Mouse (Mus musculus) mouse embryonic stem cell (cell line): ENCODE data around the gene Ica1.

Source experiments
- in situ Hi-C, 2 experiments: fragments of 300-500 bp; cut with MboI; formaldehyde crosslinking; loops; 1 replicate in 1 of 2; 3 replicates in 1 of 2; pipeline ENCODE4 v1.14.3; 2019 to 2020; ENCODE audit warnings: low sequenced_read_pairs in 2 of 2, low pct_unique_long_range_greater_than_20kb in 1 of 2, mixed read lengths in 1 of 2; ENCODE audit not compliant: unreplicated experiment in 1 of 2

Gene Ica1

DNA sequence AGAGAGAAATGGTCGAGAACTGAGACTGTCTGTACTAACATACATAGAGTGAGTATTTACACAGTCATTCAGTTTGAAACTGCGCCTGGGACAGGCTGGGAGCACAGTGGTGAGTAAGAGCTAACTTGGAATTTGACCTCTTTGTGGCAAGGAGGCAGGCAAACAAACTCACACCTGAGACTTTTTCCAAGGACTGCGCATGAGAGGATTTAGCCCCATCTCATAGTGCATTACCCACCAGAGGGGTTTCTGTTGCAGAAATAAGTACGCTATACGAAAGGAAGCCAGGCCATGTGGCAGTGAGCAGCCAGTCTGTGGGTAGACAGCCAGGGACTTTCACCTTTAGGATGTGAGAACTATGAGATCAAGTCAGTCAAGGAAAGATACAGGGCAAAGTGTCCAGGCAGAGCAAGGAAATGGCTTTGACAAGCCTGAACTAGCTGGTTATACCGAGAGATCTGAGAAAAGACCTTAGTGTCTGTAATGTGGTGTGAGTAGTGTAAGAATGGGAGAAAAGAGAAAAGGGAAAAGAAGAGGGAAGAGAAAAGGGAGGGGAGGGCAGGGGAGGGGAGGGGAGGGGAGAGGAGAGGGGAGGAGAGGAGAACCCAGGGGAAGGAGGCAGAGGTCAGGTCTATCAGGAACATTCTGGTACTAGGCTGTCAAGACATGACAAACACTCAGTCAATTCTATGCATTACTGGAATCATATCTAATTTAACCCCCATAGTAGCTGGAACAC lies 25.1 kb downstream of the Ica1 start:
- in situ Hi-C loops, result no loop called here

- in situ Hi-C loops, result loop anchor here in 1 of 2 experiments (25.0 kb wide), 1 partner anchor 458 kb away; no protein-coding TSS in a partner anchor
Measured at GRCm38 (mm10) chr6:8744886-8745285, 33.4 kb downstream of the Ica1 start.

GRCm38 (mm10) chr6:8744273-8744785 lies 34.0 kb downstream of the Ica1 start:
- in situ Hi-C loops, result loop anchor here in 1 of 2 experiments (25.0 kb wide), 1 partner anchor 457 kb away; no protein-coding TSS in a partner anchor

GRCm38 (mm10) chr6:8742449-8742848 lies 35.8 kb downstream of the Ica1 start:
- in situ Hi-C loops, result loop anchor here in 1 of 2 experiments (25.0 kb wide), 1 partner anchor 455 kb away; no protein-coding TSS in a partner anchor

DNA sequence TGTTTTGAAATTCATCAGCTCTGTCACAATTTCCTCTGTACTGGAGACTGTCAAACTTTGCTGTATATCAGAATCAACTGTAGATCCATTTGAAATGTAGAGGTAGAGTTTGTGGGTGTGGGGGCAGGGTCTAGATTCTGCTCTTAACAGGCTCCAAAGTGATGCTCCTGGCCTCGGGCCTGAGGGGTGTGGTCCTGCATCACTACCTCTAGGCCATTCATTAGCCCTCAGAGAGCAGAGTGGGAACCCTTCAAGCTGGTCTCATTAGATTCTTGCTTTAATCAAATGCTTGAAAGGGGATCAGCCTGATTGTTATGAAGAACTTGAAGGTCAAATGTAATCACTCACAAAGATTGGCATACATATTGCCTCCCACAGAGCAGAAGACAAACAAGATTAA lies 36.6 kb downstream of the Ica1 start:
- in situ Hi-C loops, result loop anchor here in 1 of 2 experiments (25.0 kb wide), 1 partner anchor 454 kb away; no protein-coding TSS in a partner anchor

DNA sequence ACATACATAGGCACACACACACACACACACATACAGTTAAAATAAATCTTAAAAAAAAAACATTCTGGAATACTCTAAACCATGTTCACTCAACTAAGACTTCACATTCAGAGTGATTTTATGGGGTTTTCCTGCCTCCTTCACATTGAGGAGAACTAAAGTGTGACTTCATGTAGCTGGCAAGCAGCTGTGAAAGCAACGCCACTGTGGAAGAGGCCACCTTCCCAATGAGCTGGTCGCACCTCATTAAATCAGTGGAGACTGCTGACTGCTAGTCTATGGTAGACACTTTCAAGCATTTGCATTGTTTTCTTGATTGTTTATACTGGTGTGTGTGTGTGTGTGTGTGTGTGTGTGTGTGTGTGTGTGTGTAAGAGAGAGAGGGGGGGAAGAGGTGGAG lies 38.2 kb downstream of the Ica1 start:
- in situ Hi-C loops, result loop anchor here in 1 of 2 experiments (25.0 kb wide), 1 partner anchor 453 kb away; no protein-coding TSS in a partner anchor

DNA sequence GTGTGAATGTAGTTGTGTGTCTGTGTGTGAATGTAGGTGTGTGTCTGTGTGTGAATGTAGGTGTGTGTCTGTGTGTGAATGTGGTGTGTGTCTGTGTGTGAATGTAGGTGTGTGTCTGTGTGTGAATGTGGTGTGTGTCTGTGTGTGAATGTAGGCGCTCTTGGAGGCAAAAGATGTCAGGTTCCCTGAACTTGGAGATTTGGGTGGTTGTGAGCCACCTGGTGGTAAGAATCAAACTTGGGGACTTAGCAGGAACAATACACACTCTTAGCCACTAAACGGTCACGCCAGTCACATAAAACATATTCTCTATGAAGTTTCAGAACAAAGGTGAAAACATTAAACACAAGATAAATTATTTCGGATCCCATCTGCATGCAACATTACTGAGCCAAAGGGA lies 39.9 kb downstream of the Ica1 start:
- in situ Hi-C loops, result loop anchor here in 1 of 2 experiments (25.0 kb wide), 1 partner anchor 451 kb away; no protein-coding TSS in a partner anchor

- in situ Hi-C loops, result loop anchor here in 1 of 2 experiments (25.0 kb wide), 1 partner anchor 449 kb away; no protein-coding TSS in a partner anchor
Measured at GRCm38 (mm10) chr6:8736493-8736820, 41.8 kb downstream of the Ica1 start.

DNA sequence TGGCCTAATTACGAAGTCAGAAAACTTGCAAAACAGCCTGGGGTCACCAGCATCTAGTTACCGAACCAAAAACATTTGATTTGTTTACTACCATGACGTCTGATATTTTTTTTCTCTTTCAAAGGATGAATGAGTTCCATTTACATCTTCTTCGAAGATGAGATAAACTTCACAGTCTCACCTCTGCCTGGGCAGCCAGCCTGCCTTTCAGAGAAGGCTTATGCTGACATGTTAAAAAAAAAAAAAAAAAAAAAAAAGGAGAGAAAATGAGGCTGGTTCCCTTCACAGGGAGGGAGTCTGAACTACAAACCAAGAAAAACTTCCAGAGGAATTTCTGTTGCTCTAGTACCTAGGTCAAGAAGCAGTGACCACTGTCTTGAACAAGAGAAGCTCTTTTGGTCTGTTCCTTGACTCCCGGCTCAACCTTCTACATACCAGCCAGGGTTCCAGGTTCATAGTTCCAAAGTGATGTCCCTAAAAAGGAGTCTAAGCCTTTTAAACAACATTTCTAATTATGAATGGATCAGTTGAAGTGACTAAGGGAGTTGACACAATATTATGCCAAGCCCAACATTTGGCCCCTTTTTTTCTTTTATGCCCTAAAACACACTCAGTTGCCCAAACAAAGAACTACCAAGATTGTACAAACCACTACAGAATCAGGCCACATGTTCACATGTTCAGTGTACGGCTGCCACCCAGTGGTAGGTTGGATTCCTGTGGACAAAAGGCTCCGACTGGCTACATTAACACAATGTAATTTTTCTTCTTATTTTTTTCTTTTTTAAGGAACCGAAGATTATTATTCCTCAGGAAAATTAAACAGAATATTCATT lies 42.4 kb downstream of the Ica1 start:
- in situ Hi-C loops, result loop anchor here in 1 of 2 experiments (25.0 kb wide), 1 partner anchor 449 kb away; no protein-coding TSS in a partner anchor

DNA sequence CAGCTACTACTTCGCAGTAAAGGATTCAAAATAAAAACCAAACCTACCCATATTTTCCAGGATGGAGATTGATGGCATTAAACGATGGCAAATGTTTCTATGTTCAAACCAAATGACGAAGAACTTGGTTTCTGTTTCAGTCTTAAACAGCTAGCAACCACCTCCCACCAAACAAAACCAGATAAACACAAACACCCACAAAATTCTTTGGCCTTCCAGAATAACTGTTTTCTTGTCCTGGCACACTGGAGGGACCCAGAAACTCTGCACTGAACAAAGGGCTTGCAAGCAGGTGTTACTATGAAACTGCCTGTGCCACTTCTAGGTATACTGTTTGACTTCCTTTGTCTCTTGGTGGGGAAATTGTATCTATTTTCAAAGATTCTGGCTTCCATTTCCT lies 43.2 kb downstream of the Ica1 start:
- in situ Hi-C loops, result loop anchor here in 1 of 2 experiments (25.0 kb wide), 1 partner anchor 448 kb away; no protein-coding TSS in a partner anchor

DNA sequence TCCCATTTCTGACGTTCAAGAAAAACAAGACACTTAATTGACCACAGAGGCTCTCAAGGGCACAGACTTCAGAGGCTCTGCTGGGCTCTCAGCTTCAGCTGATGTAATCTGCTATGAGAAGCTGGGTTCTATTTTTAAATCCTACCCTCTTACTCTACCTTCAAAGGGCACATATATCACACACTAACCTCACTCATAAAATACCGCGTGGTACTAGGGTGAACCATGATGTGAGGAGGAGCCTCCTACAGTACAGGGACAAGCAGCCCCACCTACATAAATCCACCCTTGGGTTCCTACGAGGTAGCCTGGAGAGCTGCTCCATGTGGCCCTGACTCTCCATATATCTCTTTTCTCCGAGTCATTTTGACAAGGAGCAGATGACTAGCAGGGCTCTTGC lies 45.8 kb downstream of the Ica1 start:
- in situ Hi-C loops, result loop anchor here in 1 of 2 experiments (25.0 kb wide), 1 partner anchor 445 kb away; no protein-coding TSS in a partner anchor

DNA sequence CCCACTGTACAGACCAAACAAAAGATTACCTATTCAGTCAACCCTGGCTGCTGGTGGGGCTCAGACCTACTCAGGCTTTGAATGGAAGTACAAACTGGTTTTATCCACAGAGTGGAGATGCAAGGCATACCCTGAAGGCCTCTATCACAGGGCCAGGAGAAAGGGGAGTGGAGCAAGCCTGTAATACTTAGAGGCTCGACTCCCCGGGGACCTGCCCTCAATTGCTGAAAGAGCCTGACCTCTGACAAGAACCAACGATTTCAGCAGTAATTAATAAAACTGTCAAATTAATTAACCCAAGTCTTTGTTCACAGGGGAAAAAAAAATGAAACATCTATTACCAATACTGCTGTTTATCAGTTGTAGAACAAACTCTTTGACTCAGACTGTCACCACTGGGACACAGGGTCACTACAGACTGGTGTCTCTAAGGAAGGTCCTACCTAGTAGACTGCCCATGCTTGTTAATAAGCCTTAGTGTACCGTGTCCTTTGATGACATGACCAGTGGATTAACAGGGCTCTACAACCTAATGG lies 46.6 kb downstream of the Ica1 start:
- in situ Hi-C loops, result loop anchor here in 1 of 2 experiments (25.0 kb wide), 1 partner anchor 444 kb away; no protein-coding TSS in a partner anchor

DNA sequence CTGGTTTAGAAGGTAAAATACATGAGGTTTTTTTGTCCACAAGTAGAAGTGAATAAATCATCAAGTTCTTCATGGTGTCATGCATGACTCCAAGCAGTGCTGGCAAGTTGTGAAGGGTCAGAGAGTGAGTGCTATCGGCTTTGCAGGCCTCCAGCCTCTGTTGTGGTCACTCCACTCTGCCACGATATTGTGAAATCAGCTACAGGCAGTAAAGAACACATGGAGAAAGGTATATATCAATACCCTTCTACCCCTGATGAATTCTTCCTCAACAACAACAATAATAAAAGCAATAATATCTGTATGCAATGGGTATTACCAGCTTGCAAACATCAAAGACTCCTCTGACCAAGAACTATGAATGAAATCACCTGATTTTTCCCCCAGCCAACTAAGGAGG lies 47.9 kb downstream of the Ica1 start:
- in situ Hi-C loops, result loop anchor here in 1 of 2 experiments (25.0 kb wide), 1 partner anchor 443 kb away; no protein-coding TSS in a partner anchor

DNA sequence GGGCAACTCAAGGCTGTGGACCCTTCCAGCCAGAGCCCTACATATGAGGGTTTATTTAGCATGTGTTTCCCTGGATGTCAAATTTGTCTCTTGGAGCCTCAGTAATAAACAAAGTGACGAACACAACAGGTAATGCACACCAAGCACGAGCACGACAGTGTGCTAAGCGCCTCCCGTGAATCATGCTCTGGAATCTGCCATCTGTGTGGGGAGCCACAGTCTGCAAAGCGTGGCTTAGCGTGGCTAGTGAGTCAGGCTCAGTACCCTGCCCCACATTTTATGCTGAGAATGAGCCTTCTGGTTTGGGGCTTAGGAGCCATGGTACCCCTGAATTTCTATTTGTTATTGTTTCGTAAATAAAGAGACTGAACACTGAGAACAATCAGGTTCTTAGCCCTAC lies 50.5 kb downstream of the Ica1 start:
- in situ Hi-C loops, result loop anchor here in 1 of 2 experiments (25.0 kb wide), 1 partner anchor 441 kb away; no protein-coding TSS in a partner anchor

GRCm38 (mm10) chr6:8725610-8726009 lies 52.7 kb downstream of the Ica1 start:
- in situ Hi-C loops, result loop anchor here in 1 of 2 experiments (25.0 kb wide), 1 partner anchor 438 kb away; no protein-coding TSS in a partner anchor

DNA sequence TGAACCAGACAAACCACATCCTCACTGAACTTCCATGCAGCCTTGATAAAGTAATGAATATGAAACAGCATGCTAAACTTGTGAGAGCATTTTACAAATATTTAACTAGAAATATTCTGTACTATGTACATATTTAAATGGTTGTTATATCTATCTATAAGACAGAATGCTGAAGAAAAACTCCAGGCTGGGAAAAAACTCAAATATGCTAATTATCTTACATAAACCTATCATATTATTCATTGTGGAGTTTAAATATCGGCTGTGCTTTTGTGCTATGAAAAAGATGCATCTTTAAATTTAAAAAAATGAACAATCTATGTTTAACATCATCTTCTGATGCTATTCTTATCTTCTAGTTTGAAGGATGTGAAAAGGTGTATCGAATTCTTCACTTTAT lies 58.6 kb downstream of the Ica1 start:
- in situ Hi-C loops, result no loop called here

DNA sequence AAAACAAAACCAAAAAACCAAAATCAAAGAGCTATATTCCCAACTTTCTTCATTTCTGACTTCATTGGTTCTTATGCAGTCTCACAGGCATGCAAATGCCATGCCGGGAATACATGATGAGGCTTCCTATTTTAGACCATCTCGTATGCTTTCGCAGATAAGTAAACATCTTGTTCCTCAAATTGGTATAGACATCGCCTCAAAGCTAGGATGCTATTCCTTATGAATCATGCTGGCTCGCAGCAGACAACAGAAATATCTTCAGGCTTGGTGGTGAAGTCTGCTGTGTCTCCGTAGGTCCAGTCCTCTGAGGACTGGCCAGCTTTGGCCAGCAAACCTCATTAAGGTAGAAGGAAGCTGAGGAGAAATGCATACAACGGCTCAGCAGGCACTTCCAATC lies 60.3 kb downstream of the Ica1 start:
- in situ Hi-C loops, result no loop called here

DNA sequence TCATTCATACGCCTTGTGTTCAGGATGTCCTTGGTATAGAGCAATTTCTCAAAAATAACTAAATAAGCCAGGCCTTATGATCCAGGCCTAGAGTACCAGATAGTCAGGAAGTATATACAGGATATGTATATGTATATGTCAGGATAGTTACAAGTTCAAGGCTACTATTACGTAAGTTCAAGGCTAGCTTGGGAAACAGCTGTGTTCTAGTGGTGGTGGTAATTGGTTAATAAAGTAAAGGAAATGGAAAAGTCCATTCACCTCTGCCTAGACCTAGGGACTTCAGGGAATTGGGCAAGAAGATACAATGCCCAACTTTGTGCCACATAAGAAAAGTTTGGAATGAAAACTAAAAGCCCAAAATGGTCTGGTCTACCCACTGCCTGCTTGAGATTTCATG lies 61.7 kb downstream of the Ica1 start:
- in situ Hi-C loops, result no loop called here
